Mouse (Mus musculus): ENCODE results near the gene Poc1a. TPM values are rescaled to one million over a fixed set of nuclear protein-coding genes. Genes with fewer than 3 reads are reported as not detected.
A peak's percentile ranks its signal among the peaks of the same experiment; 100 is the strongest.

Poc1a gene
- polyA plus RNA-seq, 1 experiment from 2014 or later: 32.5 TPM

- Histone ChIP-seq H3K27me3 (ENCODE audit: control insufficient read depth, insufficient read depth, low read length) (no peaks in the 10 kb centered on the region), H3K36me3 (ENCODE audit: control insufficient read depth, insufficient read depth, low read length) (no peaks in the 10 kb centered on the region), H3K4me1 (replicated peaks; ENCODE audit: control insufficient read depth, insufficient read depth, low read length) (peaks cover 8% of the 10 kb centered on the region; the same call in 1 of the 2 replicates), H3K9me3 (ENCODE audit: control insufficient read depth, low read length) (no peaks in the 10 kb centered on the region), H3K9ac (ENCODE audit: low read length) (no peak overlapping the region; the same call in 1 of the 2 replicates), H3K4me2 (ENCODE audit: low read depth, low read length, severe bottlenecking) (no peak overlapping the region), H3K4me3 (ENCODE audit: low read depth, low read length) (no peak overlapping the region), H3K27ac (ENCODE audit: low read depth, low read length) (no peak overlapping the region)
- WGBS: 72% methylated on average over 9 of the region's 9 CpGs
- DNase-seq (ENCODE audit: low spot score) (no peak), ATAC-seq (replicated peaks; ENCODE audit: low FRiP score) (no peak)
Observed at GRCm38 (mm10) chr9:106269076-106269788, 11.6 kb upstream of the Poc1a start.

- H3K27me3 ChIP-seq (ENCODE audit: control insufficient read depth, insufficient read depth, low read length): no peaks in the 10 kb centered on the region
- H3K36me3 ChIP-seq (ENCODE audit: control insufficient read depth, insufficient read depth, low read length): no peaks in the 10 kb centered on the region
- H3K9ac ChIP-seq (ENCODE audit: low read length): no peak overlapping the region; the same call in 1 of the 2 replicates
- DNase-seq (ENCODE audit: low spot score) (no peak), ATAC-seq (replicated peaks; ENCODE audit: low FRiP score) (peak; percentile 61; the same call in 1 of the 2 replicates)
- no peak overlapping the region for H3K4me3 ChIP-seq (ENCODE audit: low read depth, low read length)
- 35% methylated on average over 2 of the region's 2 CpGs for WGBS
- no peaks in the 10 kb centered on the region for H3K9me3 ChIP-seq (ENCODE audit: control insufficient read depth, low read length)
- H3K4me2 ChIP-seq (ENCODE audit: low read depth, low read length, severe bottlenecking): no peak overlapping the region
- H3K27ac ChIP-seq (ENCODE audit: low read depth, low read length): no peak overlapping the region
- peaks cover 8% of the 10 kb centered on the region; the same call in 1 of the 2 replicates for H3K4me1 ChIP-seq (replicated peaks; ENCODE audit: control insufficient read depth, insufficient read depth, low read length)
Observed at GRCm38 (mm10) chr9:106269879-106270278, 11.0 kb upstream of the Poc1a start.

DNA sequence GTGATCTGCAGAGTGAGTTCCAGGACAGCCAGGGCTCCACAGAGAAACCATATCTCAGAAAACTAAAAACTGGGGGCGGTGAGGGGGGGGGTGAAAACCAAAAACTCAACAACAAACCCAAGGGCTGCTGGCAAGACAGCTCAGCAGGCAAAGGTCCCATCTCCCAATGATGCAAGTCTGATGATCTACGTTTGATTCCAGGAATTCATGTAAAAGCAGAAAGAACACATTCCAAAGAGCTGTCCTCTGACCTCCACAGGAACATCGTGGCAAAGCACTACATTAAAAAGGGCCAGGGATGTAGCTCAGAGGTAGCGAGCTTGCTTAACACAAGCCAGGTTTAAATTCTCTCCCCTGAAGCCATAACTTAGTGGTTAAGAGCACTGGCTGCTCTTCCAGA, 10.2 kb upstream of the Poc1a start:
- ATAC-seq (replicated peaks; ENCODE audit: low FRiP score) (no peak), DNase-seq (ENCODE audit: low spot score) (no peak)
- H3K36me3 ChIP-seq (ENCODE audit: control insufficient read depth, insufficient read depth, low read length): no peaks in the 10 kb centered on the region
- H3K4me3 ChIP-seq (ENCODE audit: low read depth, low read length): no peak overlapping the region
- peaks cover 8% of the 10 kb centered on the region; the same call in 1 of the 2 replicates for H3K4me1 ChIP-seq (replicated peaks; ENCODE audit: control insufficient read depth, insufficient read depth, low read length)
- WGBS: 73% methylated on average over 4 of the region's 4 CpGs
- no peaks in the 10 kb centered on the region for H3K9me3 ChIP-seq (ENCODE audit: control insufficient read depth, low read length)
- H3K4me2 ChIP-seq (ENCODE audit: low read depth, low read length, severe bottlenecking): no peak overlapping the region
- H3K27me3 ChIP-seq (ENCODE audit: control insufficient read depth, insufficient read depth, low read length): no peaks in the 10 kb centered on the region
- H3K27ac ChIP-seq (ENCODE audit: low read depth, low read length): no peak overlapping the region
- no peak overlapping the region for H3K9ac ChIP-seq (ENCODE audit: low read length)

GRCm38 (mm10) chr9:106272288-106272687, 8.6 kb upstream of the Poc1a start:
- Histone ChIP-seq H3K36me3 (ENCODE audit: control insufficient read depth, insufficient read depth, low read length) (no peaks in the 10 kb centered on the region), H3K9me3 (ENCODE audit: control insufficient read depth, low read length) (no peaks in the 10 kb centered on the region), H3K4me1 (replicated peaks; ENCODE audit: control insufficient read depth, insufficient read depth, low read length) (peaks cover 8% of the 10 kb centered on the region; the same call in 1 of the 2 replicates), H3K27ac (ENCODE audit: low read depth, low read length) (no peak overlapping the region), H3K27me3 (ENCODE audit: control insufficient read depth, insufficient read depth, low read length) (no peaks in the 10 kb centered on the region), H3K4me2 (ENCODE audit: low read depth, low read length, severe bottlenecking) (no peak overlapping the region), H3K9ac (ENCODE audit: low read length) (no peak overlapping the region), H3K4me3 (ENCODE audit: low read depth, low read length) (no peak overlapping the region)
- DNase-seq (ENCODE audit: low spot score) (no peak), ATAC-seq (replicated peaks; ENCODE audit: low FRiP score) (no peak)
- WGBS: 100% methylated on average over 1 of the region's 1 CpGs

DNA sequence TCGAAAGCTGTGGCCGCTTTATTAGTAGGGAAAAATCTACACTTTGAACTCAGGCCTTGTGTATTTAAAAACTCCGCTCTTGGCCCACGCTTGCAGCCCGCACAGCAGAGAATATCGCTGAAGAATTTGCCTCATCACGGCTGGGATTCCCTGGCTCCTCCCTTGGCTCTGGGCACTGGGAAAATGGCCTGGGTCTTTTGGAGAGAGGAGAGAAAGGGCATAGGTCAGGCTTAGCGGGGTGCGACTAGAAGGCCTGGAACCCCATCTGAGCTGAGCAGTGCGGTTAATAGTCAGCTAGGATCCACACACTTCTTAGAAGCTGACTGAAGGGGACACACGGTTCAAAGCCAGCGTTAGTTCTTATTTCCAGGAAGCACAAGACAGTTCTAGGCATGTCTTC, 7.6 kb upstream of the Poc1a start:
- Histone ChIP-seq H3K9ac (ENCODE audit: low read length) (no peak overlapping the region), H3K4me3 (ENCODE audit: low read depth, low read length) (no peak overlapping the region), H3K4me1 (replicated peaks; ENCODE audit: control insufficient read depth, insufficient read depth, low read length) (peaks cover 8% of the 10 kb centered on the region; the same call in 1 of the 2 replicates), H3K4me2 (ENCODE audit: low read depth, low read length, severe bottlenecking) (no peak overlapping the region), H3K27me3 (ENCODE audit: control insufficient read depth, insufficient read depth, low read length) (no peaks in the 10 kb centered on the region), H3K9me3 (ENCODE audit: control insufficient read depth, low read length) (no peaks in the 10 kb centered on the region), H3K27ac (ENCODE audit: low read depth, low read length) (no peak overlapping the region), H3K36me3 (ENCODE audit: control insufficient read depth, insufficient read depth, low read length) (no peaks in the 10 kb centered on the region)
- 85% methylated on average over 12 of the region's 12 CpGs for WGBS
- DNase-seq (ENCODE audit: low spot score) (no peak), ATAC-seq (replicated peaks; ENCODE audit: low FRiP score) (no peak)

DNA sequence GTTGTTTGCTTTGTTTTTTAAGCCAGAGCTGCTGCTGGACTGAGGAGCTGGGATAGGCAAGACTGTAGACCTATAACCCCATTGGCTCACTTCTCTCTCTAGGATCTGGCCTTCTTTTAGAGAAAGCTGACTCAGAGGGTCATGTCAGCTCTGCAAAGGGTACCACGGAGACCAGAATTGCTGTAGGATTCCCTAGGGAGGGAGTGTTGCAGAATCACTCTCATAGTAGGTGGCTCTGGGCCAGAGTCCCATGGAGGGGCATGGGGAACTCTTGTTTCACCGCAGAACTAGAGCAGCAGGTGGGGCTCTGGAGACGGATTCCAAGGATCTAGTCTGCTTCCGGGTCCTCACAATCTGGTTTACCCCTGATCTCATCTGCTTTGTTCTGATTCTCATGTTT, 7.1 kb upstream of the Poc1a start:
- ATAC-seq (replicated peaks; ENCODE audit: low FRiP score) (no peak), DNase-seq (ENCODE audit: low spot score) (no peak)
- no peak overlapping the region for H3K9ac ChIP-seq (ENCODE audit: low read length)
- no peaks in the 10 kb centered on the region for H3K27me3 ChIP-seq (ENCODE audit: control insufficient read depth, insufficient read depth, low read length)
- 77% methylated on average over 4 of the region's 4 CpGs for WGBS
- peaks cover 8% of the 10 kb centered on the region; the same call in 1 of the 2 replicates for H3K4me1 ChIP-seq (replicated peaks; ENCODE audit: control insufficient read depth, insufficient read depth, low read length)
- no peaks in the 10 kb centered on the region for H3K36me3 ChIP-seq (ENCODE audit: control insufficient read depth, insufficient read depth, low read length)
- no peak overlapping the region for H3K4me2 ChIP-seq (ENCODE audit: low read depth, low read length, severe bottlenecking)
- H3K27ac ChIP-seq (ENCODE audit: low read depth, low read length): no peak overlapping the region
- H3K4me3 ChIP-seq (ENCODE audit: low read depth, low read length): no peak overlapping the region
- no peaks in the 10 kb centered on the region for H3K9me3 ChIP-seq (ENCODE audit: control insufficient read depth, low read length)

- no peak overlapping the region for H3K4me2 ChIP-seq (ENCODE audit: low read depth, low read length, severe bottlenecking)
- no peak for DNase-seq (ENCODE audit: low spot score)
- H3K4me1 ChIP-seq (replicated peaks; ENCODE audit: control insufficient read depth, insufficient read depth, low read length): peaks cover 4% of the 10 kb centered on the region; the same call in 1 of the 2 replicates
- no peaks in the 10 kb centered on the region for H3K27me3 ChIP-seq (ENCODE audit: control insufficient read depth, insufficient read depth, low read length)
- H3K9ac ChIP-seq (ENCODE audit: low read length): no peak overlapping the region
- no peak overlapping the region for H3K27ac ChIP-seq (ENCODE audit: low read depth, low read length)
- ATAC-seq (replicated peaks; ENCODE audit: low FRiP score): no peak
- H3K4me3 ChIP-seq (ENCODE audit: low read depth, low read length): no peak overlapping the region
- no peaks in the 10 kb centered on the region for H3K9me3 ChIP-seq (ENCODE audit: control insufficient read depth, low read length)
- H3K36me3 ChIP-seq (ENCODE audit: control insufficient read depth, insufficient read depth, low read length): no peaks in the 10 kb centered on the region
- WGBS: 85% methylated on average over 8 of the region's 8 CpGs
Observed at GRCm38 (mm10) chr9:106274652-106275180, 6.1 kb upstream of the Poc1a start.

DNA sequence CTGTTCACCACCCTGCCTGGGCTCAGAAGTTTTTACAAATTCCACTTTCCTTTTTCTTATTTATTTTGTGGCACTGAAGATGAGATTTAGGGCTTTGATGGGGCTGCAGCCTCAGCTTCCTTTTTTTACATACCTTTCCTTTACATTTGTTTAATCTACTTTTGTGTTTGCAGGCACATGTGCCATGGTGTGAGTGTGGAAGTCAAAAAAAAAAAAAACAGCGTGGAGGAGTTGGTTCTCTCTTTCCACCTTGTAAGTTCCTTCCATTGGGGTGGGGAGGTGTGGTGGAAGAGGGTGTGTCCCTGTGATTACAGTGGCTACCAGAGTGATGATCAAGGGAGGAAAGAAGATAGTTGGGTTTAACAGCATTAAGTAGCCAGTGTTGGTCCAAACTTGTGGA, 5.1 kb upstream of the Poc1a start:
- ATAC-seq (replicated peaks; ENCODE audit: low FRiP score) (no peak), DNase-seq (ENCODE audit: low spot score) (no peak)
- no peak overlapping the region for H3K4me3 ChIP-seq (ENCODE audit: low read depth, low read length)
- H3K36me3 ChIP-seq (ENCODE audit: control insufficient read depth, insufficient read depth, low read length): no peaks in the 10 kb centered on the region
- H3K9ac ChIP-seq (ENCODE audit: low read length): no peak overlapping the region
- no peak overlapping the region for H3K27ac ChIP-seq (ENCODE audit: low read depth, low read length)
- no peak overlapping the region for H3K4me2 ChIP-seq (ENCODE audit: low read depth, low read length, severe bottlenecking)
- 74% methylated on average over 1 of the region's 1 CpGs for WGBS
- no peaks in the 10 kb centered on the region for H3K9me3 ChIP-seq (ENCODE audit: control insufficient read depth, low read length)
- no peaks in the 10 kb centered on the region; the same call in 1 of the 2 replicates for H3K4me1 ChIP-seq (replicated peaks; ENCODE audit: control insufficient read depth, insufficient read depth, low read length)
- no peaks in the 10 kb centered on the region for H3K27me3 ChIP-seq (ENCODE audit: control insufficient read depth, insufficient read depth, low read length)

Data from forebrain, embryonic 11.5 days (tissue).